Mouse (Mus musculus): ENCODE measurements around the gene Glod4.

- TF ChIP-seq JUND (conservative IDR thresholded peaks at IDR 0.05; ENCODE audit: low read depth, low read length) = 0 out of 2 replicates have a peak, but pooled peaks have one; percentile 17
- no peak for TF ChIP-seq CTCF (conservative IDR thresholded peaks at IDR 0.05 in 1 of 2, IDR thresholded peaks at IDR 0.05 in 1 of 2; ENCODE audit: low read depth in 2 of 2, low read length in 2 of 2)
- peak; percentile 98 for TF ChIP-seq POLR2A (IDR thresholded peaks at IDR 0.05; ENCODE audit: low read depth, low read length)
- no peak for TF ChIP-seq EP300 (IDR thresholded peaks at IDR 0.05; ENCODE audit: low read length)
- peak; percentile 67; the same call in 1 of the 2 replicates for TF ChIP-seq TBP (conservative IDR thresholded peaks at IDR 0.05; ENCODE audit: low read depth, low read length)
- TF ChIP-seq ELF1 (IDR thresholded peaks at IDR 0.05; ENCODE audit: low read depth, low read length) = peak; percentile 90
- TF ChIP-seq ZKSCAN1 (IDR thresholded peaks at IDR 0.05; ENCODE audit: borderline replicate concordance, low read depth, low read length) = no peak
- TF ChIP-seq CHD2 (IDR thresholded peaks at IDR 0.05; ENCODE audit: low read length) = no peak
- TF ChIP-seq HCFC1 (IDR thresholded peaks at IDR 0.05; ENCODE audit: low read depth, low read length) = peak; percentile 92
- TF ChIP-seq E2F4 (IDR thresholded peaks at IDR 0.05; ENCODE audit: insufficient replicate concordance, low read depth, low read length) = peak; percentile 82; the same call in 1 of the 2 replicates
- TF ChIP-seq GABPA (IDR thresholded peaks at IDR 0.05; ENCODE audit: insufficient replicate concordance, low read depth, low read length) = peak; percentile 31; the same call in 1 of the 2 replicates
- TF ChIP-seq KAT2A (IDR thresholded peaks at IDR 0.05; ENCODE audit: insufficient replicate concordance, low read length) = peak; percentile 81; the same call in 1 of the 2 replicates
- peak; percentile 3; the same call in 1 of the 2 replicates for TF ChIP-seq USF1 (IDR thresholded peaks at IDR 0.05; ENCODE audit: low read depth, low read length)
Observed at GRCm38 (mm10) chr11:76242901-76243810, at the start of gene Glod4, which contains the start of gene Mrm3.

All from CH12.LX (cell line).